Mouse (Mus musculus): ENCODE results near the gene Gm5475. TPM values are rescaled to one million over a fixed set of nuclear protein-coding genes. Genes with fewer than 3 reads are reported as not detected.

Gene Gm5475
- polyA plus RNA-seq, 1 experiment from 2014 or later = 0.19 TPM

- H3K36me3 ChIP-seq = no peaks in the 10 kb centered on the region
- H3K9ac ChIP-seq = no peak overlapping the region
- H3K4me1 ChIP-seq (replicated peaks) = no peaks in the 10 kb centered on the region; the same call in 1 of the 2 replicates
- H3K27ac ChIP-seq (replicated peaks) = no peak overlapping the region
- H3K4me3 ChIP-seq = no peak overlapping the region
- WGBS = 49% methylated on average over 10 of the region's 10 CpGs
- ATAC-seq (ENCODE audit: low FRiP score, low read depth) = no peak
- H3K9me3 ChIP-seq = no peaks in the 10 kb centered on the region
- no peaks in the 10 kb centered on the region for H3K27me3 ChIP-seq
- H3K4me2 ChIP-seq = no peak overlapping the region
These were observed 36.1 kb downstream of the Gm5475 start for GRCm38 (mm10) chr15:100458055-100458454.

- H3K4me2 ChIP-seq = peak overlapping the region; percentile 16; the same call in 1 of the 2 replicates
- no peaks in the 10 kb centered on the region for H3K27me3 ChIP-seq
- H3K4me1 ChIP-seq (replicated peaks) = no peaks in the 10 kb centered on the region; the same call in 1 of the 2 replicates
- no peak overlapping the region for H3K4me3 ChIP-seq
- no peaks in the 10 kb centered on the region for H3K36me3 ChIP-seq
- no peaks in the 10 kb centered on the region for H3K9me3 ChIP-seq
- H3K9ac ChIP-seq = no peak overlapping the region
- 14% methylated on average over 12 of the region's 12 CpGs for WGBS
- no peak overlapping the region for H3K27ac ChIP-seq (replicated peaks)
- no peak for ATAC-seq (ENCODE audit: low FRiP score, low read depth)
These were observed 39.0 kb downstream of the Gm5475 start for GRCm38 (mm10) chr15:100460942-100461341.

GRCm38 (mm10) chr15:100461646-100462045 is 39.7 kb downstream of the Gm5475 start:
- H3K36me3 ChIP-seq = no peaks in the 10 kb centered on the region
- H3K9me3 ChIP-seq = no peaks in the 10 kb centered on the region
- 69% methylated on average over 9 of the region's 9 CpGs for WGBS
- H3K27ac ChIP-seq (replicated peaks) = no peak overlapping the region
- no peak overlapping the region for H3K4me3 ChIP-seq
- H3K9ac ChIP-seq = no peak overlapping the region
- H3K4me1 ChIP-seq (replicated peaks) = peaks cover 5% of the 10 kb centered on the region
- no peak for ATAC-seq (ENCODE audit: low FRiP score, low read depth)
- no peak overlapping the region for H3K4me2 ChIP-seq
- H3K27me3 ChIP-seq = no peaks in the 10 kb centered on the region

- Histone ChIP-seq H3K4me2 (no peak overlapping the region), H3K36me3 (no peaks in the 10 kb centered on the region), H3K4me3 (no peak overlapping the region), H3K4me1 (replicated peaks) (peaks cover 8% of the 10 kb centered on the region), H3K27ac (replicated peaks) (no peak overlapping the region), H3K9ac (no peak overlapping the region), H3K9me3 (no peaks in the 10 kb centered on the region), H3K27me3 (no peaks in the 10 kb centered on the region)
- ATAC-seq (ENCODE audit: low FRiP score, low read depth) = no peak
- 67% methylated on average over 5 of the region's 5 CpGs for WGBS
These were observed 40.1 kb downstream of the Gm5475 start for GRCm38 (mm10) chr15:100462086-100462485.

- no peak for ATAC-seq (ENCODE audit: low FRiP score, low read depth)
- Histone ChIP-seq H3K4me2 (no peak overlapping the region), H3K9me3 (no peaks in the 10 kb centered on the region), H3K27ac (replicated peaks) (no peak overlapping the region), H3K9ac (no peak overlapping the region), H3K4me3 (no peak overlapping the region), H3K36me3 (no peaks in the 10 kb centered on the region), H3K27me3 (no peaks in the 10 kb centered on the region), H3K4me1 (replicated peaks) (peaks cover 15% of the 10 kb centered on the region)
- WGBS = 32% methylated on average over 6 of the region's 6 CpGs
These were observed 41.8 kb downstream of the Gm5475 start for GRCm38 (mm10) chr15:100463712-100464111.

GRCm38 (mm10) chr15:100465432-100465831 is 43.5 kb downstream of the Gm5475 start:
- Histone ChIP-seq H3K4me2 (no peak overlapping the region), H3K27ac (replicated peaks) (no peak overlapping the region), H3K9me3 (no peaks in the 10 kb centered on the region), H3K36me3 (no peaks in the 10 kb centered on the region), H3K9ac (no peak overlapping the region), H3K27me3 (no peaks in the 10 kb centered on the region), H3K4me3 (no peak overlapping the region), H3K4me1 (replicated peaks) (peaks cover 25% of the 10 kb centered on the region)
- WGBS = 77% methylated on average over 2 of the region's 2 CpGs
- ATAC-seq (ENCODE audit: low FRiP score, low read depth) = no peak

GRCm38 (mm10) chr15:100467738-100468137 is 45.8 kb downstream of the Gm5475 start:
- Histone ChIP-seq H3K9me3 (no peaks in the 10 kb centered on the region), H3K9ac (peak overlapping the region; percentile 31; the same call in 1 of the 2 replicates), H3K36me3 (0 out of 2 replicates have a peak, but pooled peaks cover 4% of the 10 kb centered on the region), H3K4me1 (replicated peaks) (peaks cover 28% of the 10 kb centered on the region), H3K27me3 (no peaks in the 10 kb centered on the region), H3K27ac (replicated peaks) (no peak overlapping the region), H3K4me2 (peak overlapping the region; percentile 74), H3K4me3 (peak overlapping the region; percentile 66)
- no peak for ATAC-seq (ENCODE audit: low FRiP score, low read depth)
- WGBS = 40% methylated on average over 8 of the region's 8 CpGs

- Histone ChIP-seq H3K4me3 (peak within 1 kb of the TSS; percentile 66), H3K4me2 (peak within 1 kb of the TSS; percentile 74), H3K9me3 (no peaks in the 10 kb centered on the region), H3K9ac (peak within 1 kb of the TSS; percentile 81), H3K4me1 (replicated peaks) (peaks cover 28% of the 10 kb centered on the region), H3K36me3 (peaks cover 8% of the 10 kb centered on the region; the same call in 1 of the 2 replicates), H3K27me3 (no peaks in the 10 kb centered on the region), H3K27ac (replicated peaks) (peak within 1 kb of the TSS; percentile 86)
- peak; percentile 93 for ATAC-seq (ENCODE audit: low FRiP score, low read depth)
- WGBS = 2% methylated on average over 71 of the region's 84 CpGs
These were observed 46.6 kb downstream of the Gm5475 start, which contains the start of gene Letmd1 for GRCm38 (mm10) chr15:100468295-100469188. Gene Letmd1 (plus strand): TSS chr15:100469023.

- Histone ChIP-seq H3K27ac (replicated peaks) (peak overlapping the region; percentile 86), H3K4me1 (replicated peaks) (peaks cover 28% of the 10 kb centered on the region), H3K27me3 (no peaks in the 10 kb centered on the region), H3K36me3 (peaks cover 10% of the 10 kb centered on the region; the same call in 1 of the 2 replicates), H3K9ac (peak overlapping the region; percentile 81), H3K4me3 (peak overlapping the region; percentile 66), H3K9me3 (no peaks in the 10 kb centered on the region), H3K4me2 (peak overlapping the region; percentile 74)
- WGBS = 0% methylated on average over 19 of the region's 19 CpGs
- ATAC-seq (ENCODE audit: low FRiP score, low read depth) = peak; percentile 62
These were observed 47.2 kb downstream of the Gm5475 start for GRCm38 (mm10) chr15:100469189-100469545.

GRCm38 (mm10) chr15:100470037-100470436 is 48.1 kb downstream of the Gm5475 start:
- peak overlapping the region; percentile 66 for H3K4me3 ChIP-seq
- H3K9me3 ChIP-seq = no peaks in the 10 kb centered on the region
- no peaks in the 10 kb centered on the region for H3K27me3 ChIP-seq
- peaks cover 28% of the 10 kb centered on the region for H3K4me1 ChIP-seq (replicated peaks)
- peak overlapping the region; percentile 81; the same call in 1 of the 2 replicates for H3K9ac ChIP-seq
- no peak overlapping the region for H3K27ac ChIP-seq (replicated peaks)
- WGBS = 65% methylated on average over 10 of the region's 10 CpGs
- H3K36me3 ChIP-seq = peaks cover 16% of the 10 kb centered on the region
- peak overlapping the region; percentile 74 for H3K4me2 ChIP-seq
- no peak for ATAC-seq (ENCODE audit: low FRiP score, low read depth)

GRCm38 (mm10) chr15:100473926-100474503 is 52.1 kb downstream of the Gm5475 start:
- peaks cover 52% of the 10 kb centered on the region for H3K36me3 ChIP-seq
- no peak for ATAC-seq (ENCODE audit: low FRiP score, low read depth)

More at GRCm38 (mm10) chr15:100473926-100474503, 52.1 kb downstream of the Gm5475 start:
- no peak overlapping the region for H3K4me2 ChIP-seq
- H3K9me3 ChIP-seq = no peaks in the 10 kb centered on the region
- no peak overlapping the region for H3K27ac ChIP-seq (replicated peaks)
- no peak overlapping the region for H3K9ac ChIP-seq
- H3K4me3 ChIP-seq = no peak overlapping the region
- H3K27me3 ChIP-seq = no peaks in the 10 kb centered on the region
- H3K4me1 ChIP-seq (replicated peaks) = peaks cover 13% of the 10 kb centered on the region
- 76% methylated on average over 7 of the region's 7 CpGs for WGBS
